Mouse (Mus musculus) cortical plate, adult 2 months (tissue): Measurements from ENCODE around the gene Chd1l.

ENCODE experiments used
- CTCF ChIP-seq: fragments of 200-500 bp; IDR thresholded peaks from 2 replicates; pipeline ENCODE4 v1.5.1; 2011; ENCODE audit warnings: mild to moderate bottlenecking, control low read depth, low read length; ENCODE audit not compliant: insufficient read depth; ENCODE audit errors: extremely low read depth
- POLR2A ChIP-seq: fragments of 200-500 bp; IDR thresholded peaks from 2 replicates; pipeline ENCODE4 v1.6.1; 2011; ENCODE audit warnings: mild to moderate bottlenecking, low read length, control low read depth; ENCODE audit not compliant: insufficient read depth; ENCODE audit errors: extremely low read depth

GRCm38 (mm10) chr3:97521946-97522731 is 87.9 kb downstream of the Chd1l start:
- no peak for TF ChIP-seq CTCF
- TF ChIP-seq POLR2A = no peak
